Mouse (Mus musculus): ENCODE data around the gene Prodh2. TPM values are rescaled to one million over a fixed set of nuclear protein-coding genes. Genes with fewer than 3 reads are reported as not detected.

Gene Prodh2
- total RNA-seq, 1 experiment from 2014 or later: not detected

- ATAC-seq (ENCODE audit: extremely low read depth, insufficient number of reproducible peaks, low FRiP score, poor library complexity, severe bottlenecking): peak; percentile 2; the same call in 1 of the 2 replicates
Observed at GRCm38 (mm10) chr7:30562526-30563116, 69.2 kb downstream of the Prodh2 start.

Other genes starting within 250 kb of the Prodh2 start
- 0.98 TPM in 1 of 2 replicates, not detected in the other for gene Thap8, start 213.5 kb upstream of the Prodh2 start, total RNA-seq (2017)
- gene Wdr62, start 213.2 kb upstream of the Prodh2 start, total RNA-seq (2017): 1.8 and 2.6 TPM in 2 replicates
- 1.3 TPM in 1 of 2 replicates, not detected in the other for gene Clip3, start 201.9 kb upstream of the Prodh2 start, total RNA-seq (2017)
- gene Alkbh6, start 184.9 kb upstream of the Prodh2 start, total RNA-seq (2017): 35.1 and 37.2 TPM in 2 replicates
- 0.74 and 4.0 TPM in 2 replicates for gene Syne4, start 178.8 kb upstream of the Prodh2 start, total RNA-seq (2017)
- gene E130208F15Rik, start 171.9 kb upstream of the Prodh2 start, total RNA-seq (2017): 4.7 and 6.6 TPM in 2 replicates
- 8.8 and 10.8 TPM in 2 replicates for gene Sdhaf1, start 169.7 kb upstream of the Prodh2 start, total RNA-seq (2017)
- not detected in 2 replicates for gene Lrfn3, start 130.8 kb upstream of the Prodh2 start, total RNA-seq (2017)
- 1,375 and 1,494 TPM in 2 replicates for gene Tyrobp, start 79.9 kb upstream of the Prodh2 start, total RNA-seq (2017)
- 44.4 and 46.6 TPM in 2 replicates for gene Hcst, start 73.8 kb upstream of the Prodh2 start, total RNA-seq (2017)
- gene Nfkbid, start 71.9 kb upstream of the Prodh2 start, total RNA-seq (2017): 34.3 and 46.9 TPM in 2 replicates
- gene Aplp1, start 48.1 kb upstream of the Prodh2 start, total RNA-seq (2017): 0.98 TPM in 1 of 2 replicates, not detected in the other
- gene Kirrel2, start 35.9 kb upstream of the Prodh2 start, total RNA-seq (2017): not detected in 2 replicates
- gene Nphs1, start 35.3 kb upstream of the Prodh2 start, total RNA-seq (2017): not detected in 2 replicates
- 0.70 and 7.5 TPM in 2 replicates for gene Arhgap33, start 41.4 kb downstream of the Prodh2 start, total RNA-seq (2017)
- 3.7 and 5.3 TPM in 2 replicates for gene Hspb6, start 58.6 kb downstream of the Prodh2 start, total RNA-seq (2017)
- 6.8 and 7.8 TPM in 2 replicates for gene Proser3, start 58.7 kb downstream of the Prodh2 start, total RNA-seq (2017)
- 22.0 and 41.4 TPM in 2 replicates for gene Lin37, start 66.2 kb downstream of the Prodh2 start, total RNA-seq (2017)
- gene U2af1l4, start 69.7 kb downstream of the Prodh2 start, total RNA-seq (2017): 67.3 and 69.4 TPM in 2 replicates
- gene Gm49396, start 69.7 kb downstream of the Prodh2 start, total RNA-seq (2017): 20.0 and 20.3 TPM in 2 replicates
- gene Psenen, start 70.0 kb downstream of the Prodh2 start, total RNA-seq (2017): 166 and 194 TPM in 2 replicates
- not detected in 2 replicates for gene Igflr1, start 71.8 kb downstream of the Prodh2 start, total RNA-seq (2017)
- 36.5 and 64.7 TPM in 2 replicates for gene Kmt2b, start 95.1 kb downstream of the Prodh2 start, total RNA-seq (2017)
- gene Zbtb32, start 105.3 kb downstream of the Prodh2 start, total RNA-seq (2017): 3.0 and 3.3 TPM in 2 replicates
- 0.49 TPM in 1 of 2 replicates, not detected in the other for gene Upk1a, start 119.2 kb downstream of the Prodh2 start, total RNA-seq (2017)
- 190 and 241 TPM in 2 replicates for gene Cox6b1, start 132.5 kb downstream of the Prodh2 start, total RNA-seq (2017)
- gene Etv2, start 142.2 kb downstream of the Prodh2 start, total RNA-seq (2017): not detected in 2 replicates
- gene Rbm42, start 156.7 kb downstream of the Prodh2 start, total RNA-seq (2017): 60.7 and 77.3 TPM in 2 replicates
- gene Haus5, start 171.4 kb downstream of the Prodh2 start, total RNA-seq (2017): 22.8 and 29.9 TPM in 2 replicates
- not detected in 2 replicates for gene Pmis2, start 178.0 kb downstream of the Prodh2 start, total RNA-seq (2017)
- gene 2200002J24Rik, start 205.3 kb downstream of the Prodh2 start, total RNA-seq (2017): not detected in 2 replicates
- gene Atp4a, start 218.6 kb downstream of the Prodh2 start, total RNA-seq (2017): 0.58 TPM in 1 of 2 replicates, not detected in the other
- gene Tmem147, start 235.9 kb downstream of the Prodh2 start, total RNA-seq (2017): 8.3 and 15.1 TPM in 2 replicates